Mouse (Mus musculus): ENCODE data around the gene Ltf.
A peak's percentile ranks its signal among the peaks of the same experiment; 100 is the strongest.

The Ltf gene

DNA sequence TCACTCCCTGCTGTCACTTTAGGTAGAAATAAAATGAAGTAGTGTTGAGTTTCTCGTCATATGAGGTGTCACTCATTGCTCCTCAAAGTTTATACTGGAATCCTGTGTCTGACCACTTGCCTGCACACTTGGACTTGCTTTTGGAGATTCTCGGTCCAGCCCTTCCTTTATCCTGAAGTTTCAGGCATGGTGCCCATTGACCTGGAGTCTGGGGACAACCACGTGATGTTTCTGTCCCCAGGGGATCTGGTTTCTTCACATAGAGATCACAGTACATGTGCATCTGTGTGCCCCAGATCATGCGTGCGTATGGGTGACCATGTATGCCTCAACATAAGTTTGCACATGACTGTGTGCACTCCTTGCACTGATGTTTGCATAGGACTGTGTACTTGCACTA is 23.2 kb downstream of the Ltf start:
- DNase-seq: no peak

DNA sequence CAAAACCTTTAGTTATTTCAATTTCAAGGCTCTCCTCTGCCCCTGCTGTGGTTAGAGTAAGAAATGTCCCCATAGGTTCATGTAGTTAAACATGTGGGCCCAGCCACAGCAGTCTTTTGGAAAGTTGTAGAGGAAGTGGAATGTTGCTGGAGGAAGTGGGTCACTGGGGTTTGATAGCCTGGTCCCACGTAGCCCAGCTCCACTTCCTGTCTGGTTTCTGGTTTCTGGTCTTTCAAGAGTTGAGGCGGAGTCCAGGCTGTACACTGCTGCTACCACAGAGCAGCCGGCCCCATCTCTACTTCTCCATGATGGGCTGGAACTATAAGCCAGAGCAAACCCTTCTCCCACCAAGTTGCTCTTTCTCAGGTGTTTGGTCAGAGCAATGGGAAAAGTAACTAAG is 27.2 kb downstream of the Ltf start:
- no peak for DNase-seq

DNA sequence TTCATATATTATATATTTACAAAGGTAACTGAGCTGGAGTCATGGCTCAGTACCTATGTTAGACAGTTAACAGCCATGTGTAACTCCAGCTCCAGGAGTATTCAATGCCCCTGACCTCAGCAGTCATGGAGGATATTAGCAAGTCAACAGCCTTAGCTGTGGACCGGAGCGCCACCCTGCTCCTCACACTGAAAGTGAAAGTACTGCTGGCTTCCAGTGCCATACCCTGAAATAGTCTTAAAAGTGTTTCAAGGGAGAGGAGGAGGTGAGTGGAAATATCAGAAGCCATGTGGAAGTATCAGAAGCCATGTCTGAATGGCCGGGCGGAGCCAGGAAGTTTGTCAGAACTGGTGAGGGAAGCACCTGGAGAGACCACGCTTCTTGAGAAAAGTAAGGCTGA is 28.2 kb downstream of the Ltf start:
- DNase-seq: no peak

DNA sequence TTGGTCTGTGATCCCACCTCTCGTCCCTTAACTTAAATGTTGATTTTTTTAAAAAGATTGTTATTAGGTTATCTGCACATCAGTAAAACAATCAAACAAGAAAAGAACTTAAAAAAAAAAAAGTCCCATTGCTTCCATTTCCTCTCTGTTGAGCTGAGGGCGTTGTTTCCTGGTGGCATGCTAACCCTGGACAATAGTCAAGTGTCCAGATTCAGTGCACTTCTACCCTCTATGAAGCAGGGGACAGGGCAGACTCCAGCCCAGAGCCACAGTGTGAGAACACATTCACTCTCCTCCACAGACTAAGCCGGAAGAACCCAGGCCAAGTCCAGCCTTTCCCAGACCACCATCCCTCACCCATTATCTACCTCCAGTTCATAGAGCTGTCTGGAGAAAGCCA is 29.4 kb downstream of the Ltf start:
- DNase-seq: no peak

DNA sequence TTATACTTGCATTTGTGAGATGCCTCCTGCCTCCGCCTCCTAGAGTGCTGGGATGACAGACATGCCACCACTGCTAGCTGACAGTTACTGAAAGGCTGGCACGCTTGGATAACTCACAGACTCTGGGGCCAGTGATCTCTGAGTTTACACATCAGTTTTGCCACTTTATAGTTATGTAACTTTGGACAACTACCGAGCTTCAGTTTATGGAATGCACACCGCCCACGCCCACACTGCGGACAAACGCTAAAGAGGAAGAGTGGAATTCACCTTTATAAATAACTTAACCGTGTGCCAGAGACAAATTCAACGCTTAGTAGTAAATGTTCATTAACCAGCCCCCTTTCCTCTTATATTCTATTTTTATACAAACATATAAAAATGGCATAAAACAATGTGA is 35.9 kb downstream of the Ltf start:
- DNase-seq: no peak

DNA sequence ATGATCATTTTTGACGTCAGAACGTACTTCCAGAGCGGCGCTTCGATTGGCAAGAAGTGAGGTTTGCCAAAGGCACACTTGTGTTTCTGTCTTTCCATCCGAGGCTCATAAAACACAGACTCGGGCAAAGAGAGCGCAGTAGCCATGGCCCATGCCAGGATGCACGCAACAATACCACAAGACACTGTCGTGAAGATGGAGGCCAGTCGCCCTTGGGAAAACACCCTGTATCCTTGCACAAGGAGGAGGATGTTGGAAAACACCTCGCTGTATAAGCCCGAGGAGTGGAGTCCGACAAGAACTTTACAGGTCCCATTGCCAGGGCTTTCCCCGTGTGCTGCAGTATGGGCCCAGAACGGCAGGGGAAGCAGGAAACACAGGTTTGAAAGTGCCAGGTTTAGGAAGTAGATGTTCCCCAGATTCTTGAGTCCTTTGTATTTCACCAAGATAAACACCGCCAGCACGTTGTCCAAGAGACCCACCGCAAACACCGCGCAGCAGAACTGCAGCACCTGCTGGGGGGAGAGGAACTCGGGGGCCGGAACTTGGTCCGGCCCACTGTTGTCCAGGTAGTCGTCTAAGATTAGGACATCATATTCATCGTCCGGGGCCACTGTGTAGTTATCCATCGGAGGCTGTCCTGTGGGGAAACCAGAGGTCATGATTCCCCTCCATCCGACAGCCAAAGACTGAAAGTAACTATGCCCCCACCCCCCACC is 36.9 kb downstream of the Ltf start:
- DNase-seq: no peak

DNA sequence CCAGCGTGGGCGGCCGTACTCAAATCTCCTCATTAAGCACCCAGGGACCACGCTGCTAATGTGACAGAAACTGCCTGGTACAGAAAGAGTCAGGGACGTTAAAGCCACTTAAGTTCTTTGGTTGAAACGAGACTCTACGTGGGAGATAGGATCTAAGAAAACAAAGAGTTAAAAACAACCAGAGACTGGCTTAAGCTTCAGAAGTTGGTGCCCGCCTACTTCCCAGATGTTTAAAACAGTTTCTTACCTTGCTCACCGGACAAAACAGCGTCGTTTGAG is 37.4 kb downstream of the Ltf start:
- DNase-seq: no peak

DNA sequence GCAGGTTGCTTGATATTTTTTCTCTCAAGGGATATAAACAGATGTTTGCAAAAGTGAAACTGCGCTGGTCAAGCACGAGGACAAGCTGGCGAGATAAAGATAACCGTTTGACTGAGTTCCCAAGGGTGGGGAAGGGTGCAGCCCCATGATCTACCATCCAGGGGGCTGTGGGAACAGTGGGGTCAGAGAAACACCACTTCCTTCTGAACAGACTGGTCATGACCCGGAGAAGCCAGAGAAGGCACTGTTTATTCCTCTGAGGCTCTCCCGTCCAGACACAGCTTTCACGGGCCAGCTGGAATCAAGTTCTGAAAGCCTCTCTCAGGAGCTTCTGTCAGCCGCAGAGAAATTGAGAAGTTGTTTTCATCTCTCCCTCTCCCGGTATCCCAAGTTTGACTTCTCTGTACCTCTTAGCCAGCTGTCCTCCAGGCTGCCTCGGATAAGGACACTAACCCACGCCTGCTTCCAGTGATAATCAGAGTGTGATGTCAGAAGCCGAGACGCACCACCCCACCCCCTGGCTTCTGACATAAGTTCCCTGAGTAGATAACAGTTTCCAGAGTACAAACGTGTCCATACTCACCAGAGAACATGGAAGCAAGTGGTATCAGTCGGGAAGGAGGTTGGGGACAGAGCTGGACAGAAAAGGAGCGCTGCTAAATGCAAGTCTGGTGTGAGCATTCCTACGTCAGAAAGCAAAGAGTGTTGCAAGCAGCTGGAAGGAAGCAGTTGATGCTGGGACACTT is 37.9 kb downstream of the Ltf start, which contains the start of gene Ccrl2:
Gene Ccrl2, minus strand, starts transcription at position 722 of the 746 bp plus-strand sequence.
- DNase-seq: no peak

DNA sequence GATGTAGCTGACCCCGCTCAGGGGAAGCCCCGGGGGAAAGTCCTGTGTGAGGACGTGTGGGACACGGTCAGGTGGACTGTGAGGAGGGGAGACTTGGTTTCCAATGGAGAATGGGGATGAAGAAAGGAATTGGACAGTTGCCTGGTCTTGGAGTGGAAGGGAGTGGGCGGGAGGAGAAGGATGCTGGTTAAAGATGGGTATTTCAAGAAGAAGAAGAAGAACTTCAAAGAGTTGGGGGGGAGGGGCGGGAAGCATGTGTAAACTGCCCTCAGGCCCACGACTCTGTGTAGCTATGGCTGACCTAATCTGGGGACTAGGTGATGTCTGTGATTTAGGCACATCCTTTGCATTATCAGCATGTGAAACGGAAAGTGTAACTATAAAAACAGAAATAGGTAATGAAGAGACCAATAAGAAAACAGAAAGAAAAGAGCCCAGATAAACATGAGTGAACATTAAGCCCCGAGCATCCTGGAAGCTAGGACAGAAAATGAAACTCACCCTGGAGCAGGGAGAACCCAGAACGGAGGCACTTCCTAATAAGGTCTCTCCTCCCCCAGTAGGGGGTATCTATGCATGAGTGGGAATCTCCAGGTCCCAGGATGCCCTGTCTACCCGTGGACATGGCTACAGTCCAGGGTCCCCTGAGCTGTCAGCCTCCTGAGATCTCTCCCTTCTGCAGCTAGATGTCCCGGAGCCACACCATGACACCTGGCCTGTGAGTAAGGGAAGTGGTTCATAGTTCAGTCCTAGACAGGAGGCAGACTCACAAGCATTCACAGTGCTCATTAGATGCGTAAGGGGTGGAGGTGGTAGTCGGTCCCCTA is 38.7 kb downstream of the Ltf start:
- DNase-seq: no peak

DNA sequence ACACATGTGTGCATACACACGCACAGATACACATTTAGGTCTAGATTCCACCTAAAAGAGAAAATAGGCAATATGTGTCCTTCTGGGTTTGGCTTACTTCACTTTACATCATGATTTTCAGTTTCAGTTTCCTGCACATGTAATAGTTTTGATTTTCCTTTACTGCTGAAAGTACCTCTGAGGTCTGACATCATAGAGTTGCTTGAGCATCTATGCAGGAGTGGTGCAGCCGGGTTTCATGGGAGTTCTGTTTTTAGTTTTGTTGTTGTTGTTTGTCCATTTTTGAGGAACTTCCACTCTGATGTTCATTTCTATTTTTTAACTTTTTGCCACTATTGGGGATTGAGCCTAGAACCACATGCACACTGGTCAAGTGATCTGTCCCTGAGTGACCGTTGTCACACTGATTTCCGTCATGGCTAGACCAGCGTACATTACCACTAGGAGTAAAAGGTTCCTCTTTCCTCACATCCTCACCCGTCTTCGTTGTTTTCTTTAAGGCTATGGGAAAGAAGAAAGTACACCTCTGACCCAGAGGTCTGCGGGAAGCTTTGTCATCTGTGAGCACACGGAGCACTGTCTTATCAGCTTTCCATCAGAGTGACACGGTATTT is 40.0 kb downstream of the Ltf start:
- DNase-seq: no peak

DNA sequence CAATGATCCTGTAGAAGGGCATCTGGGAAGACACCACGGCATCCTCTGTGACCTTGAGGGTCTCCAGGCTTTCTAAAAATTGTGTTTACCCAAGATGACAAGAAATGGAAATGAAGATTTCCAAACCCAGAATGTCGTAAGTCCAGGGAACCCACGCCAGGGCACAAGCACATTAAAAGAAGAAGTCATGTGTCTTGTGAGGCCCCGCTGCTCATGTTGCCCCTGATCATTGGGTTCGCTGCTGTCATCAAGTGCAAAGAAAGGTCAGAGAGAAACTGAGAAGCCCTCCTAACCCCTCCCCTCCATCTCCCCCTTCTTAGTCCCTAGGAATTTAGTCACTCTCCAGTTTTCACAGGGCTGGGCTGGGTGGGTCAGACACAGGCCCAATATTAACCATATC is 43.8 kb downstream of the Ltf start:
- DNase-seq: no peak

DNA sequence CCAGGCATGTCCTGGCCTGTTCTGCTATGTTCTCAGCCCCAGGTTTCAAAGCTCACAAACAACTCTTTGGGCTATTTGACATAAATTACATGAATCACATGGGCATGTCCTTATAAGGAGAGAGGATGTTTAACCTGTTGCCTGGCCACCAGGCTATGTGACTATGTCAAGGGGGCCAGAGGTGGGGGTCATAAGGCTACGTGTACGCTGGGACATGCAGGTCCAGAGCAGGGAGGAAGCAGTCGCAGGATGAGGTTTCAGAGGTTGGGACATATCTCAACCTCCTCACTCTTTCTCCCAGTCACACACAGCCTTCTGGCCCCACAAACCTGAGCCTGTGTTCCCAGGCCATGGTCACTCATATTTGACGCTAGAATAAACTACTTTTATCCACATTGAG is 48.0 kb downstream of the Ltf start:
- no peak for DNase-seq

DNA sequence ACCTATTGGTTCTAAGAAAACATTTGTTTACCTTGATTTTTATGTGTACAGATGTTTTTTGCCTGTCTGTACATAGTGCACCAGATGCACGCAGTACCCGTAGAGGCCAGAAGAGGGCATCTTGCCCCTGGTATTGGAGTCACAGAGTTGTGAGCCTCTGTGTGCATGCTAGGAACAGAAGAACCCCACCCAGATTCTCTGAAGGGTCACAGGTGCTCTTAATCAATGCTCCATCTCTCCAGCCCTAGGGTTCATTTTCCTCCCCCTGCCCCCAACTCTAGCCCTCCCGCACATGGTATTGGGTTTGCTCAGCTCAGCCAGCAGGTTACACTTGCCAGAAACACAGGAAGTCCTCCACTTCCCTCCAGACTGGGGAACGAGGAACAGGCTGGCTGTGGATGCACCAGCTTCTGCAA is 51.5 kb downstream of the Ltf start:
- peak; percentile 51 to 60 for DNase-seq

DNA sequence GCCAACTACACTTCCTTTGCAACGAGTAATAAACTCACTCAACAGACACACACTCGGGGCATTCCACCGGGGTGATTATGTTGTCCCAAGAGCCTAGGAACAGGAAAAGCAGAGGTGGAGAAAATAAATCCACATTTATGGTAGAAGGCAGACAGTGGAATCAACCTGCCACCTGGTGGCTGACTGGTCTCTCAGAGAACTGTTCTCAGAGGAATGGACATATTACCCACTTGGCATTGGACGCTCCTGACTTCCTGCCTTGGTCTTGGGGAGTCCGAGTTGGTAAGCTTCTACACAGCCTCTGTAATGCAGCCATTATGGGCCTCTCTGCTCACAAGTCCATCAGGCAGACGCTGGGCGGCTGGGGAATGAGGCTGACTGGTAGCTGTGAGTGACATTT is 53.1 kb downstream of the Ltf start:
- no peak for DNase-seq

DNA sequence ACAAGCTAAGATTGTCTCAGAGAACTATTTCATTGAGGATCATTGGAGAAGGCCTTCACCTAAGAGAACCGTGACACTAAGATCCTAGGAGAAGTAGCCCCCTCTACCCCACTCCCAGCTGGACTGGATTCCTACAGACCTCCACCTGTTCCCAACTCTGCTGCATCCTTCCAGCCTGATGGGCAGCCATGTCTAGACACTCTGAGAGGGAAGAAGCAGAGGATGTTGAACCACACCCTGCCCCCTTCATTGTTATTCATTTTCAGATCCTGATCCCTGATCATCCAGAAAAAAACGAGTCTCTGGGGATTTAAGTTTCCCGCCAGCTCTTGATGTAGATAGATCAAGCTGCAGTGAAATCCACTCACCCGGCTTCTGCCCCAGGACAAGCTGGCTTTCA is 53.9 kb downstream of the Ltf start:
- no peak for DNase-seq

DNA sequence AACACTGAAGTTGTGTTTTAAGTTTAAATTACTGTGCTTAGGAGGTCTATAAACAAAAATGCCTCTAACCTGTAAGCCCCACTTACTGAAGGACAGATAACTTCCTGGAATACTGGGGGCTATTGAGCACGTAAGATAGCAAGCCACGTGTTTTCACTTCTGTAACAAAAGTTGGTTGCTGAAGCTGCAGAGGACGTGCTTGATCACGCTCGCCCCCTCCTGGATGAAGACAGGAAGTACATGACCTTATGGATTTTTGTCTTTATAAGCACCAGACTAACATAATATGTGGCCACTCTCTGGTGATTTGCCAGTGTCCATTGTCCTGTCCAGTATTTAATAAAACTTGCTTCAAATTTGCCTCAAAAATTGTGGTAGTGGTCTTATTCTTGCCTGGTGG is 58.7 kb downstream of the Ltf start:
- peak in 1 of 2 experiments; percentile 9 for DNase-seq

DNA sequence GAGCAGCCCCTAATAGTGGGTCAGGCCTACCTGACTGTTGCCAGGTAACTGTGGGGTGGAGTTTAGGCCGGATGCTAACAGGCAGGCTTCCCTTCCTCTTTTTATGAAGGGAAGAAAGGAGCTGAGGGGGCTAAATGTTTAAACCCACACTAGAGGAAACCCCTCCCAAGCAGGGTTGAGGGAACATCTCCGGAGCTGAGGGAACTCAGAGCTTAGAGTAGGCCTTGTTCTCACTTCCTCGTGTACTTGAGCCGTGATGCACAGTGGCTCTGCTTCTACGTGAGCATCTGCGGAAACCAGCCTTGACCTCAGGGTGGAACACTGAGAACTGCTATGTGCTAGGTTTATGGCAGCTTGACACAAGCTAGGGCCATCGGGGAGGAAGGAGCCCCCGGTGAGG is 61.7 kb downstream of the Ltf start:
- DNase-seq: no peak

DNA sequence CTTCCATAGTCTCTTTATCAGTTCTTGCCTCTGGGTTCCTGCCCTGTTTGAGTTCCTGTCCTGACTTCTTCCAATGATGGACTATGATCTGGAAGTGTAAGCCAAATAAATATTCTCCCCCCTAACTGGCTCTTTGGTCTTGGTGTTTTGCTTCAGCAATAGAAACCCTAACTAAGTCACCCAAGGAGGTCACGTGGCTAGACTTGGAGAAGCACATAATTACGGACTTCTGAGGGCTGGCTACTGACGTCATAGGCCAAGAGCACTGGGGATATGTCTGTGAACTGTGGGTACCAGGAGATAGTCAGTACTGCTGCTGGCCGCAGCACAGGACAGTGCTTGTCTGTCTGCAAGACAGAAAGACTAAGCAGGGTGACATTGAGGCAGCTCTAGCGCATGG is 62.7 kb downstream of the Ltf start:
- DNase-seq: no peak

DNA sequence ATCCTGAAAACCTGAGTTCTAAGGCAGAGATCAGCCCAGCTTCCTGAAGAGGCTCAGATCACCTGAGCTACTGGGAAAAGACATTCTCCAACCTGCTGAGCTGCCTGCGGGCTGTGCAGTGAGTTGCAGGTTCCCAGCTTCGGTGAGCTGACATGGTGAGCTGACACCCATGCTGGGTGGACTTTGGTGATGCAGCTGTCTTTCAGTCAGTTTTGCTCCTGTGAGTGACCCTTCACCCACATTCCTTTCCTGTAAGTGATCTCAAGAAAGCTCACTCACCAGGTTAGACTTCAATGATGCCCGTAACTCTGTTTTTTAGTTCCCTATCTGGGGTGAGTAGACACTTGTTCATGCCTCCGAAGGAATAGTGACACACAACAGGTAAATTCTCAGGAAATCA is 66.3 kb downstream of the Ltf start:
- no peak for DNase-seq

DNA sequence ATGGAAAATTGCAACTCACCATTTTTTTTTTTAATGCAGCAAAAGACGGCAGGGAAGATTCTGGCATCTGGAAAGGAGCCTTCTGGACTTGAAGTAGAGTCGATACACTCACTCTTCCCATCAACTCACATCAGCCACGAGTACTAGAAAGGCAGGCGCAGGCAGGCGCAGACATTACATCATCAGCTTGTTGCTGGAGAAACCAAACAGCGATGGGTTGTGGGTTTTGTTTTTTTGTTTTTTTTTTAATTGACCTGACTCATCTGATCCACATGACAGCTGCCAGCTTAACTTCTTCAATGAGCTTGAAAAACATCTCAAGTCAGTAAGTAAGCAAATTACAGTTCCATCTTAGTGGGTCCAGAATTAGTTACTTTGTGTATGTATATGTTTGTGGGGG is 67.1 kb downstream of the Ltf start:
- DNase-seq: no peak

DNA sequence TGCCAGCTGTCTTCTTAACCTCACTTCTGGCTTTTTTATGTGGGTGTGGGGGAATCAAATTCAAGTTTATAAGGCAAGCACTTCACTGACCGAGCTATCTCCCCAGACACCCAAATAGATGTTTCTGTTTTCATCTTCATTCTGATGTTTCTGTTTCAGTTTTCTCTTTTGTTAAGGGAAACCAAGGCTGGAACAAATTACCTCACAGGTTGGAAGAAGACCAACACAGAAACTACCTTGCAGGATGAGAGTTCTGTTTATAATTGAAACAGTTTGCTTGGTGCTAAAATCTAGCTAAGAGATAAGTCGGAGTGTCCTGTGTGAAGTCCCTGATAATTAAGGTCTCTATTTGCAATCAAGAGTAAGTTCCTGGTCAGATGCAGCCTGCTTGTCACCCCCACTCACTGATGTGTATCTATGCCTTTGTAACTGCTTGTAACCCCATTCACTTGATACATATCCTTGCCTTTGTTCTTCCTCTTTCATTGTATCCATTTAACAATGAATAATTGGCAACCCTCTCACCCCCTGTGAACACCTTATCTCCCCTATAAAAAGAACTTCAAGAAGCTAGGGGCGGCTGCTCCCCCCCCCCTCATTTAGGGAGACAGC is 68.0 kb downstream of the Ltf start:
- DNase-seq: no peak

DNA sequence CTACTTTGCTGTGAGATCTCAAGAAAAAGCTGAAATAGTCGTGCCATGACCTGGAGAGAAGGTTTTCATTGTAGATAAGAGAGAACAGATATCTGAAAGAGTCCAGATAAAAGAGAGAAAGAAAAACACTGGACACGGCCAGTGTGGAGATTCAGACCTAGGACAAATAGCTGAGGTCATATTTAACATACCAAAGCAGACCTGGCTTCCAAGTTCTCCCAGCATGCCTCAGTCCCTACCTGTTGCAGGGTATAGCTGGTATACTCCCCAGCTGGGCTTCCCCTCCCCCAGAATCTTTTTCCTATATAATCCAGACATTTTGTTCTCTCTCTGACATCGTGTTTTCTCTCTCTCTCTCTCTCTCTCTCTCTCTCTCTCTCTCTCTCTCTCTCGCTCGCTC is 68.9 kb downstream of the Ltf start:
- no peak for DNase-seq

DNA sequence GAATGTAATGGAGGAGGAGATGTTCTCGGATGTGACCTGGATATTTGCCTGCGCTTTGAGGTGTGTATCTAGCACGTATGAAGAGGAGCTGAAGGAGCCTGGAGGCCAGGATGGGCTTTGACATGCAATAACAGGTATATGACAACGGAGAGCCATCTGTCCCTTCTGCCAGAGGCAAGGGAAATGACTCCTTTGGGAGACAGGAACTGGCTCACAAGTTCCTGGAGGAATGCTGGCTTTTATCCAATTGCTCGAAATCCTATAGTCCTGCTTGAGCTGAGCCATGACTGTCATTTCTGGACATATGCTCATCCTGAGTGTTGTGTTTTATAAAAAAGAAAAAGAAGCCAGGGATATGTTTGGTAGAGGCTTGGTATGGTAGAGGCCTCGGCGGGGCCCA is 69.8 kb downstream of the Ltf start:
- no peak for DNase-seq
